Mouse (Mus musculus) thymus, adult 2 months (tissue): Measurements from ENCODE around the gene Ift43.

Source experiments
- CTCF ChIP-seq: fragments of 200-500 bp; IDR thresholded peaks from 2 replicates; pipeline ENCODE4 v1.5.1; 2012; ENCODE audit warnings: mild to moderate bottlenecking, control low read depth, low read length, moderate library complexity, borderline replicate concordance; ENCODE audit not compliant: control insufficient read depth, poor library complexity, insufficient read depth; ENCODE audit errors: extremely low read depth
- POLR2A ChIP-seq: fragments of 200-500 bp; IDR thresholded peaks from 2 replicates; pipeline ENCODE4 v1.6.1; 2012; ENCODE audit warnings: mild to moderate bottlenecking, low read length, control low read depth, moderate library complexity; ENCODE audit not compliant: control insufficient read depth, poor library complexity, insufficient read depth; ENCODE audit errors: extremely low read depth

DNA sequence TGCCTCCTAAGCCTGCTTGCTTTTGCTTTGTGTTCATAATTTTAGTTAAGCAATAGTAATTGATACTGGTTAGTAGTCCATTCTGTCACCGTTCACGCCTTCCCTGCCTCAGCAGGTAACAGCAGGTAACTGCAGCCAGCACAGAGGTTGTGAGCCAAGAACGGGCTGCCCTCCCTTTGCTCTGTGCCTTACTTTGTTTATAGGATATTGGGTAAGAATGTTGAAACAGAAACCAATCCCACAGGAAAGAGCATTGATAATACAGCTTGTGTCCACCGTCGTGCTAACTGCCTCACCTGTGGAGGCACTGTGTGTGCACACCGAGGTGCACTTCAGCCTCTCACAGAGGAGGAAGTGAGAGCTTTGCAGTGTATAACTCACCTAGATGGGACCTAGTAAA lies 66.7 kb downstream of the Ift43 start:
- no peak for TF ChIP-seq CTCF
- TF ChIP-seq POLR2A = no peak
